Mouse (Mus musculus) right cerebral cortex, postnatal 10 days (tissue): ENCODE data around the gene Large1.
"Not testable (repeated sequence)": the region's sequence is repeated elsewhere in the genome, so short reads cannot be mapped to it uniquely, and the experiment has no call there.

ENCODE experiments used
- DNase-seq, 2 experiments: peaks; one replicate each; pipeline ENCODE4 v3.0.0; 2021; ENCODE audit warnings: low spot score in 2 of 2

Large1 gene

GRCm38 (mm10) chr8:73353108-73353793 is at the start of gene Large1:
TSS of gene Large1 (minus strand) at chr8:73353540.
- DNase-seq = peak; percentile 99 to 100

GRCm38 (mm10) chr8:73400343-73400742 is 47.0 kb upstream of the Large1 start:
- DNase-seq = no peak

- DNase-seq = not testable (repeated sequence)
Observed at GRCm38 (mm10) chr8:73373001-73373400, 19.7 kb upstream of the Large1 start.

- peak; percentile 74 to 85 for DNase-seq
Observed at GRCm38 (mm10) chr8:73355979-73356378, 2.6 kb upstream of the Large1 start.

- DNase-seq = peak; percentile 91 to 92
Observed at GRCm38 (mm10) chr8:73354201-73354881, 1.0 kb upstream of the Large1 start.

GRCm38 (mm10) chr8:73353794-73354179 is 447 bp upstream of the Large1 start:
- no peak for DNase-seq

GRCm38 (mm10) chr8:73352301-73353107 is 836 bp downstream of the Large1 start:
- DNase-seq = peak; percentile 57 to 63

- peak; percentile 35 to 42 for DNase-seq
Observed at GRCm38 (mm10) chr8:73350366-73350765, 3.0 kb downstream of the Large1 start.

GRCm38 (mm10) chr8:73342761-73343395 is 10.5 kb downstream of the Large1 start:
- DNase-seq = no peak

GRCm38 (mm10) chr8:73336845-73337244 is 16.5 kb downstream of the Large1 start:
- no peak for DNase-seq

- no peak for DNase-seq
Observed at GRCm38 (mm10) chr8:73329131-73329530, 24.2 kb downstream of the Large1 start.

- DNase-seq = no peak
Observed at GRCm38 (mm10) chr8:73328056-73328455, 25.3 kb downstream of the Large1 start.

GRCm38 (mm10) chr8:73324667-73325066 is 28.7 kb downstream of the Large1 start:
- no peak for DNase-seq

- no peak for DNase-seq
Observed at GRCm38 (mm10) chr8:73323591-73323990, 29.7 kb downstream of the Large1 start.

GRCm38 (mm10) chr8:73319500-73319899 is 33.8 kb downstream of the Large1 start:
- DNase-seq = not testable (repeated sequence)

GRCm38 (mm10) chr8:73313911-73314310 is 39.4 kb downstream of the Large1 start:
- no peak for DNase-seq

GRCm38 (mm10) chr8:73312714-73313607 is 40.4 kb downstream of the Large1 start:
- no peak for DNase-seq

GRCm38 (mm10) chr8:73310471-73310870 is 42.9 kb downstream of the Large1 start:
- DNase-seq = peak in 1 of 2 experiments; percentile 34

GRCm38 (mm10) chr8:73310036-73310435 is 43.3 kb downstream of the Large1 start:
- no peak for DNase-seq

- no peak for DNase-seq
Observed at GRCm38 (mm10) chr8:73303907-73304306, 49.4 kb downstream of the Large1 start.

- no peak for DNase-seq
Observed at GRCm38 (mm10) chr8:73302947-73303346, 50.4 kb downstream of the Large1 start.
